Mouse (Mus musculus) hindbrain, postnatal 0 days (tissue): ENCODE measurements around the gene Mrps18c. TPM values are rescaled to one million over a fixed set of nuclear protein-coding genes. Genes with fewer than 3 reads are reported as not detected.
A peak's percentile ranks its signal among the peaks of the same experiment; 100 is the strongest.

Experiments used
- ATAC-seq: fragments of 200-750 bp; cut with Nextera tagmentation; 2 replicates; pipeline ENCODE4 v1.8.0; 2017; ENCODE audit warnings: mild to moderate bottlenecking, moderate TSS enrichment, moderate library complexity
- DNase-seq: peaks from one replicate; pipeline ENCODE4 v3.0.0-alpha.2; 2015; ENCODE audit warnings: low spot score
- H3K27ac ChIP-seq: fragments of 300-500 bp; sonication (generic); 2 replicates; pipeline ENCODE4 v1.5.1; 2014; ENCODE audit warnings: mild to moderate bottlenecking
- H3K27me3 ChIP-seq: fragments of 300-500 bp; sonication (generic); 2 replicates; pipeline ENCODE4 v1.6.1; 2014; ENCODE audit warnings: low read length, mixed read lengths; ENCODE audit not compliant: insufficient read depth
- H3K36me3 ChIP-seq: fragments of 300-500 bp; sonication (generic); 2 replicates; pipeline ENCODE4 v1.6.1; 2014; ENCODE audit warnings: low read length, mixed read lengths; ENCODE audit not compliant: insufficient read depth
- H3K4me1 ChIP-seq: fragments of 300-500 bp; sonication (generic); 2 replicates; pipeline ENCODE4 v1.6.1; 2014; ENCODE audit warnings: antibody characterized with exemption, low read length, mixed read lengths; ENCODE audit not compliant: insufficient read depth
- H3K4me2 ChIP-seq: fragments of 300-500 bp; sonication (generic); 2 replicates; pipeline ENCODE4 v1.6.1; 2014; ENCODE audit warnings: low read depth, mild to moderate bottlenecking, low read length, moderate library complexity, mixed read lengths
- H3K4me3 ChIP-seq: fragments of 300-500 bp; sonication (generic); 2 replicates; pipeline ENCODE4 v1.5.1; 2014; ENCODE audit warnings: low read length
- H3K9ac ChIP-seq: fragments of 300-500 bp; sonication (generic); replicated peaks from 2 replicates; pipeline ENCODE4 v1.6.1; 2014; ENCODE audit warnings: mild to moderate bottlenecking, low read length, moderate library complexity, mixed read lengths
- H3K9me3 ChIP-seq: fragments of 300-500 bp; sonication (generic); 2 replicates; pipeline ENCODE4 v1.6.1; 2016; ENCODE audit warnings: low read length, mixed read lengths
- CTCF ChIP-seq: IDR thresholded peaks from 2 replicates; pipeline ENCODE4 v1.5.1; 2016; ENCODE audit warnings: antibody characterized with exemption, control low read depth, low read depth
- WGBS: fragments of 180-500 bp; shearing (Covaris S2); extraction: QIAGEN DNeasy Blood & Tissue Kit; methylation state at CpG from one replicate; pipeline ENCODE4 v1.1.7; 2014; 5-methylcytosine and 5-hydroxymethylcytosine counted together
- polyA plus RNA-seq: library from polyadenylated mRNA; unstranded; fragments of >200 nt; fragmentation: Nextera tagmentation; extraction: Ambion mirVana; gene quantifications from 2 replicates; pipeline ENCODE4 v1.2.1, GENCODE M21; 2015
- total RNA-seq: library from RNA; depleted of rRNA; stranded (reverse); fragments of >200 nt; gene quantifications from 2 replicates; pipeline ENCODE4 v1.2.3, GENCODE M21; 2014; rRNA removed

Mrps18c gene
- total and polyA plus RNA-seq, 2 experiments from 2014 or later, result 26.3 to 192 TPM

- no peak overlapping the region for H3K4me3 ChIP-seq
- no peak overlapping the region for H3K27ac ChIP-seq
- no peaks in the 10 kb centered on the region for H3K4me1 ChIP-seq
- no peak for DNase-seq
- no peaks in the 10 kb centered on the region for H3K9me3 ChIP-seq
- WGBS, result 87% methylated on average over 7 of the region's 7 CpGs
- TF ChIP-seq CTCF, result no peak
- no peaks in the 10 kb centered on the region for H3K27me3 ChIP-seq
- ATAC-seq, result no peak
- H3K9ac ChIP-seq, result no peak overlapping the region
- H3K36me3 ChIP-seq, result no peaks in the 10 kb centered on the region
- no peak overlapping the region for H3K4me2 ChIP-seq
These were observed 39.5 kb downstream of the Mrps18c start for GRCm38 (mm10) chr5:100837907-100838306.

- WGBS, result 61% methylated on average over 3 of the region's 3 CpGs
- no peak overlapping the region for H3K4me3 ChIP-seq
These were observed 46.1 kb downstream of the Mrps18c start for GRCm38 (mm10) chr5:100844485-100844884.

GRCm38 (mm10) chr5:100845485-100845847 lies 47.0 kb downstream of the Mrps18c start, which contains the start of gene Gpat3:
Gene Gpat3, plus strand, starts transcription at chr5:100845713.
- no peaks in the 10 kb centered on the region for H3K36me3 ChIP-seq
- peak within 1 kb of the TSS; percentile 67 for H3K4me3 ChIP-seq
- H3K27ac ChIP-seq, result no peak within 1 kb of the TSS
- H3K9me3 ChIP-seq, result no peaks in the 10 kb centered on the region
- TF ChIP-seq CTCF, result no peak
- peak within 1 kb of the TSS; percentile 48 for H3K9ac ChIP-seq
- DNase-seq (no peak), ATAC-seq (no peak)
- H3K4me2 ChIP-seq, result peak within 1 kb of the TSS; percentile 99
- WGBS, result under 1% methylated on average over 16 of the region's 16 CpGs
- peaks cover 5% of the 10 kb centered on the region; the same call in 1 of the 2 replicates for H3K4me1 ChIP-seq
- H3K27me3 ChIP-seq, result peaks cover 5% of the 10 kb centered on the region; the same call in 1 of the 2 replicates

More at GRCm38 (mm10) chr5:100844485-100844884, 46.1 kb downstream of the Mrps18c start:
- DNase-seq, result no peak
- no peak overlapping the region for H3K27ac ChIP-seq
- no peak overlapping the region for H3K4me2 ChIP-seq
- no peaks in the 10 kb centered on the region for H3K9me3 ChIP-seq
- TF ChIP-seq CTCF, result no peak
- H3K4me1 ChIP-seq, result peaks cover 5% of the 10 kb centered on the region; the same call in 1 of the 2 replicates
- ATAC-seq, result no peak
- no peaks in the 10 kb centered on the region for H3K36me3 ChIP-seq
- no peak overlapping the region for H3K9ac ChIP-seq
- H3K27me3 ChIP-seq, result peaks cover 5% of the 10 kb centered on the region; the same call in 1 of the 2 replicates

GRCm38 (mm10) chr5:100845848-100846598 lies 47.6 kb downstream of the Mrps18c start:
- H3K27me3 ChIP-seq, result peaks cover 5% of the 10 kb centered on the region; the same call in 1 of the 2 replicates
- ATAC-seq (peak; percentile 67), DNase-seq (peak; percentile 30)
- H3K27ac ChIP-seq, result no peak overlapping the region
- no peaks in the 10 kb centered on the region for H3K9me3 ChIP-seq
- TF ChIP-seq CTCF, result no peak
- peaks cover 5% of the 10 kb centered on the region; the same call in 1 of the 2 replicates for H3K4me1 ChIP-seq
- H3K9ac ChIP-seq, result peak overlapping the region; percentile 48
- WGBS, result under 1% methylated on average over 52 of the region's 52 CpGs
- H3K36me3 ChIP-seq, result no peaks in the 10 kb centered on the region
- peak overlapping the region; percentile 67 for H3K4me3 ChIP-seq
- peak overlapping the region; percentile 99 for H3K4me2 ChIP-seq

GRCm38 (mm10) chr5:100846599-100846920 lies 48.1 kb downstream of the Mrps18c start:
- Histone ChIP-seq H3K4me1 (peaks cover 5% of the 10 kb centered on the region; the same call in 1 of the 2 replicates), H3K9me3 (no peaks in the 10 kb centered on the region), H3K4me2 (peak overlapping the region; percentile 99), H3K9ac (peak overlapping the region; percentile 48), H3K4me3 (peak overlapping the region; percentile 67), H3K27ac (no peak overlapping the region), H3K27me3 (peaks cover 5% of the 10 kb centered on the region; the same call in 1 of the 2 replicates), H3K36me3 (no peaks in the 10 kb centered on the region)
- peak; percentile 27 for ATAC-seq
- WGBS, result 1% methylated on average over 19 of the region's 22 CpGs
- no peak for TF ChIP-seq CTCF
- DNase-seq, result no peak

- ATAC-seq (no peak), DNase-seq (no peak)
- Histone ChIP-seq H3K4me2 (peak overlapping the region; percentile 99), H3K9ac (no peak overlapping the region), H3K27ac (no peak overlapping the region), H3K27me3 (peaks cover 5% of the 10 kb centered on the region; the same call in 1 of the 2 replicates), H3K4me1 (peaks cover 5% of the 10 kb centered on the region; the same call in 1 of the 2 replicates), H3K36me3 (no peaks in the 10 kb centered on the region), H3K9me3 (no peaks in the 10 kb centered on the region), H3K4me3 (peak overlapping the region; percentile 67)
- TF ChIP-seq CTCF, result no peak
- 12% methylated on average over 2 of the region's 2 CpGs for WGBS
These were observed 48.7 kb downstream of the Mrps18c start for GRCm38 (mm10) chr5:100847143-100847542.

GRCm38 (mm10) chr5:100853963-100854362 lies 55.5 kb downstream of the Mrps18c start:
- DNase-seq (no peak), ATAC-seq (no peak)
- Histone ChIP-seq H3K27ac (no peak overlapping the region), H3K9me3 (no peaks in the 10 kb centered on the region), H3K9ac (no peak overlapping the region), H3K4me3 (no peak overlapping the region), H3K4me1 (no peaks in the 10 kb centered on the region), H3K36me3 (no peaks in the 10 kb centered on the region), H3K27me3 (no peaks in the 10 kb centered on the region), H3K4me2 (no peak overlapping the region)
- TF ChIP-seq CTCF, result no peak
- WGBS, result 88% methylated on average over 4 of the region's 4 CpGs

Other genes starting within 250 kb of the Mrps18c start
- 1.3 and 3.9 TPM in 2 replicates for gene Plac8, start 226.4 kb upstream of the Mrps18c start, total RNA-seq
- gene Plac8, start 226.4 kb upstream of the Mrps18c start, polyA plus RNA-seq, result 2.8 and 3.4 TPM in 2 replicates
- gene Coq2, start 123.5 kb upstream of the Mrps18c start, total RNA-seq, result 79.9 and 97.5 TPM in 2 replicates
- gene Coq2, start 123.5 kb upstream of the Mrps18c start, polyA plus RNA-seq, result 61.6 and 65.2 TPM in 2 replicates
- gene Hpse, start 78.9 kb upstream of the Mrps18c start, total RNA-seq, result 1.3 and 1.7 TPM in 2 replicates
- 0.79 and 0.91 TPM in 2 replicates for gene Hpse, start 78.9 kb upstream of the Mrps18c start, polyA plus RNA-seq
- 9.4 and 10.6 TPM in 2 replicates for gene Helq, start within 50 bp of the Mrps18c start, total RNA-seq
- 11.1 and 12.7 TPM in 2 replicates for gene Helq, start within 50 bp of the Mrps18c start, polyA plus RNA-seq
- 4.7 and 6.9 TPM in 2 replicates for gene Abraxas1, start 22.3 kb downstream of the Mrps18c start, total RNA-seq
- gene Abraxas1, start 22.3 kb downstream of the Mrps18c start, polyA plus RNA-seq, result 10.7 and 11.4 TPM in 2 replicates
- gene Gpat3, start 47.1 kb downstream of the Mrps18c start, total RNA-seq, result 0.47 and 1.5 TPM in 2 replicates
- gene Gpat3, start 47.1 kb downstream of the Mrps18c start, polyA plus RNA-seq, result 1.5 and 2.4 TPM in 2 replicates